Mouse (Mus musculus) right cerebral cortex, postnatal 4 days (tissue): ENCODE measurements around the gene Zbtb3.

Experiments used
- DNase-seq: peaks from one replicate; pipeline ENCODE4 v3.0.0-alpha.2; 2022

Zbtb3 gene

DNA sequence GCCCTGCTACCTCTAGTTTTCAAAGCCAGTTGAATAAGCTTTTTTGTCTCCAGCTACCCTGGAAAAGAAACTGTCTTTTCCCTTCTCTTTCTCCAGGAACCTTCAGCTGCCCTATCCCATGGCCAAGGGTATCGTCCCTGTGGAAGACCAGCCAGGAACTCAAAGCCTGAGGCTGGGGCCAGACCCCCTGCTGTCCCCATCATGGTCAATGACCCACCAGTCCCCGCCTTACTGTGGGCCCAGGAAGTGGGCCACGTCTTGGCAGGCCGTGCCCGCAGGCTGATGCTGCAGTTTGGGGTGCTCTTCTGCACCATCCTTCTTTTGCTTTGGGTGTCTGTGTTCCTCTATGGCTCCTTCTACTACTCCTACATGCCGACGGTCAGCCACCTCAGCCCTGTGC, 38.7 kb downstream of the Zbtb3 start:
- no peak for DNase-seq

DNA sequence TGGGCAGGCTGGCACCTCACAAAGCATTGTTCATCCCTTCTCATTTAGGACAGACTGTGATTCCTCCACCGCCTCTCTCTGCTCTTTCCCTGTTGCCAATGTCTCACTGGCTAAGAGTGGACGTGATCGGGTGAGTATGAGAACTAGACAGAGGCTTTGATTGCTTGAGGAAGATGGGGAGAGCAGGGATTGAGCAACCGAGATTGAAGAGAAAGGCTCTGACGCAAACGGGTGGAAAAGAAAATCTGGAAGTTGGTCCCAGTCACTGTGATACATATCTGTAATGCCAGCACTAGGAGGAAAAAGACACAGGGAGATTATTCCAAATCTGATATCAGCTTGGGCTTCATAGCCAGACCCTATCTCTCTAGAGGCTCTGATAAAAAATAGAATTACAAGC, 40.6 kb downstream of the Zbtb3 start:
- DNase-seq: no peak

DNA sequence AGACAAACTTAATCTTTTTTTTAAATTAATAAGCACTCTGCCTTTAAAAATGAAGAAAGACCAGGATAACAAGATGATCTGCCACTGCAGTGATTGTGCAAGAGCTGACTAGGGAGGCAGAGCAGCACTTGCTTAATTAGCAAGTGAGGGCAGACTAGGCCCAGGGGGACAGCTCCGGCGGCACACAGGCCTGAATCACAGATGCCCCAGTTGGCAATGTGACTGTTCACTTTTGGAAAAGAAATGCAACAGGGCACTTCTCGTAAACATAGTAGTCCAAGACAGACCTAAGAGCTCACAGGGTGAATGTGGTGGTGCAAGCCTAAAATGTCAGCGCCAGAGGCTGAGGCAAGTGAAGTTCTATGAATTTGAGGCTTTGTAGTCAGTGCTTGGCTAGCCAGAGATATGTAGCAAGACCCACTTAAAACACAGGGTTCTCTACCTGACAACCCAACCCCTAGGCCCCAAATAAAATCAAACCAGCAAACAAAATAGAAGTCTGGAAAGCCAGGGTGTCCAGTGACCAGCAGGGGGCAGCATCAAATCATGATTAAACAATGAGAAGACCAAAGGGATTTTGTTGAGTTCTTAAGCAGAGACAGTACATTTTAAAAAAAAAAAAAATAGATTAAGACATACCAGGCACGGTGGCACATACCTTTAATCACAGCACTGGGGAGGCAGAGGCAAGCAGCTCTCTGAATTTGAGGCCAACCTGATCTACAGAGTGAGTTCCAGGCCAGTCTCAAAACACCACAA, 42.2 kb downstream of the Zbtb3 start:
- peak; percentile 94 for DNase-seq

DNA sequence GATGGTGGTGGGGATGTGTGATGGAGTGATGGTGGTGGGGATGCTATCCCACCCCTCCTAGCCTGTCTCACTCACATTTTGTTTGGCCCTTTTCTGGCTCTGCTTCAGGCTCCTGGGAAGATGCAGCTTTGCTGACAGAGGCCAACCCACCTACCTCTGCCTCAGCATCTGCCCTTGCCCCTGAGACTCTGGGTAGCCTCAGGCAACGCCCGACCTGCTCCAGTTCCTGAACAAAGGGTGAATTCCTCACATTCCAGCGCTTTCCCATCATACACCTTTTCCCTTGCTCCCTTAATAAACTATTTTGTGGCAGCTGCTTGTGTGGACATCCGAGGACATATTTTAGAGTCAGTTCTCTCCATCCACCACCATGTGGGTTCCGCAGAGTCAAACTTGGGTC, 46.0 kb downstream of the Zbtb3 start:
- no peak for DNase-seq

- no peak for DNase-seq
Measured at GRCm38 (mm10) chr19:8850402-8850901, 48.1 kb downstream of the Zbtb3 start, which contains the start of gene Lrrn4cl. Gene Lrrn4cl, plus strand, starts transcription at chr19:8850768.

- DNase-seq: no peak
Measured at GRCm38 (mm10) chr19:8851639-8852038, 49.3 kb downstream of the Zbtb3 start.

DNA sequence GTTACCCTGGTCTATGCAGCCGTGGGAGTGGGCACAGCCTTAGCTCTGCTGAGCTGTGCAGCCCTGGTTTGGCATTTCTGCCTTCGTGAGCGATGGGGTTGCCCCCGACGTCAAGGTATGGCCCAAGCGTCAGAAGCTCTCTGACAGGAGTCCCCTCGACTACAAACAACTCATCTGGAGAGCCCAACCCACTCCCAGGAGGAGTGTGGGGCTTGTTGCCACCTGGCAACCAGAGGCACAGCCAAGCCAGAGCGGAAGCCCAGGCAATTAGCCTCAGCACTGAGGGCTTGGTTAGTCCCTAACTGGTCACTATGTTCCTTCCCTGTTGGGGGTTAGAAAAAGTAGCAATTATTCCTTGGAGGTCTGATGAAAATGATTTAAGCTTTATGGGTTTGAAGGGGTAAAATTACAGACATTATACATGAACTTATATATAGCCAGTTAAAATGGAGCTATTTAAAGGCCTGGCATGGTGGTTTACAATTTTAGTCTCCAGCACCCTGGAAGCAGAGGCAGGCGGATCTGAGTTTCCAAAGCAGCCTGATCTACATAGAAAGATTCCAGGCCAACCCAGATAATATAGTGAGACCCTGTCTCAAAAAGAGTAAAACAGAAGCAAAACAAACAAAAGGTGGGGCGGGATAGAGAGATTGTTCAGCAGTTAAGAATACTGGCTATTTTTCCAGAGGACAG, 50.0 kb downstream of the Zbtb3 start:
- DNase-seq: no peak

DNA sequence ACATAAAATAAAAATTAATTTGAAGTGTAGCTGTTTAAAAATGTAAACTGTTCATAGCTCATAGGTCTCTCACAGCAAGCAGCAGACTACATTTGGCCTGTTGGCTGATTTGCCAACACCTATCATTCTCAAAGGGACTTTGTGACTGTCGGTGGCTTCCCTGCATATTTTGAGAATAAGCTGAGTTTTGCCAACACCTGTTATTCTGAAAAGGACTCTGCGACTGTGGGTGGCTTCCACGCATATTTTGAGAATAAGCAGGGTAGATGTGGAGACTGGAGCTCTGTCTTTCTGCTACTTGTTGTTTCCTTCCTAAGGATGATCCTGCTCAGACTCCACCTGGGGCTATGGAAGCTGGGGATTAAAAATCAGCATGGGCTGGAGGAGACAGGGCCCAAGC, 50.8 kb downstream of the Zbtb3 start:
- no peak for DNase-seq
